Comparison of ENCODE assay signal across 9 mouse cellular contexts in the genomic region with DNA sequence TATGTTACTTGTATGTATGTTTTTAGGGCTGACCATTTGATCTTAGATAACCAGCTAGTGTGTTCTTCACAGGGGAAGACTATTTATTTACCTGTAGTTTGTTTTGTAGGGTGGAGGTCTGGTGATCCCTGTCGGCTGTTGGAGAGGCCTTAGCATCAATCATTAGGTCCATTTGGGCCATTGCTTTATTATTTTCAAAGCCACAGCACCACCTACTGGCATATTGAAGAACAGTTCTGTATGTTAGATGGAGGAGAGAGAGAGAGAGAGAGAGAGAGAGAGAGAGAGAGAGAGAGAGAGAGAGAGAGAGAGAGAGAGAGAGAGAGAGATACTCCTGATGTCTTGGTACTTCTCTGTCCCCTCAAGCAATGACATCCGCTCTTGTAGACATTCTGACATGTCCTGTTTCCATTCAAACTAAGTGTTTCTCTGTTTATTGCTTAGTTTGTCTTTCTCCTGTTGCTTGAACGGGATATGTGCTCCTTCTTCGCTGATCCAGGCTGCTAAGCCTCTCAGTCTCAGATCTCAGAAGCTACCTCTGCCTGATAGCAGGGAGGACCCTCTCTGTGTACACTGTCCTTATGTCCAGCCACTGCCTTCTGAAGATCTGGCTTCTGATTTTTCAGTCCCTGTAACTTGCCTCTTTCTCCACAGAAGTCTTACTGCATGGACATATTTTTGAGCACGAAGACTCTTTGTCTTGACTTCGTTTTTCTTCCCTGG. TPM values are rescaled to one million over a fixed set of nuclear protein-coding genes. Genes with fewer than 3 reads are reported as not detected.
DNase-seq lines count a peak whose midpoint lies in the region; ATAC-seq lines count a peak whose summit lies in the region.
"Had no signal": no experiment of that assay in that cellular context is flagged by ENCODE, and none has a peak within 500 bp of the region (broad histone marks: within the 10 kb centered on the region; RNA-seq: fewer than 3 reads in every experiment).

No protein-coding gene starts in this region.

- H3K4me1 ChIP-seq in intestine, embryonic 14.5 days (replicated peaks; ENCODE audit: control insufficient read depth, insufficient read depth, low read length) = no peaks in the 10 kb centered on the region

- peak; percentile 91 for ATAC-seq in erythroblast, adult 5-6 weeks (replicated peaks; ENCODE audit: low FRiP score, poor library complexity, severe bottlenecking)
- 0 out of 2 replicates have a peak, but pooled peaks have one; percentile 53 for ATAC-seq in intestine, embryonic 14.5 days (replicated peaks; ENCODE audit: low FRiP score, low TSS enrichment, low read depth)

- H3K27me3 ChIP-seq in intestine, embryonic 14.5 days (replicated peaks; ENCODE audit: control insufficient read depth, insufficient read depth, low read length) = no peaks in the 10 kb centered on the region

- H3K9ac ChIP-seq in intestine, embryonic 14.5 days (ENCODE audit: low read length) = no peak overlapping the region

- no peak overlapping the region for H3K4me3 ChIP-seq in intestine, embryonic 14.5 days (ENCODE audit: low read depth, low read length)
- H3K4me3 ChIP-seq: myocyte had no signal

- no peak overlapping the region for H3K27ac ChIP-seq in intestine, embryonic 14.5 days (ENCODE audit: low read depth)

- WGBS in intestine, embryonic 14.5 days = 40% methylated on average over 6 of the region's 6 CpGs

- no peaks in the 10 kb centered on the region for H3K36me3 ChIP-seq in intestine, embryonic 14.5 days (ENCODE audit: control insufficient read depth, insufficient read depth, low read length)

- peak; percentile 66 for DNase-seq in right cerebral cortex, adult 18-20 months
- DNase-seq in right cerebral cortex, postnatal 14 days = no peak
- peak; percentile 58 for DNase-seq in adrenal gland, postnatal 14 days
- peak; percentile 60 for DNase-seq in intestine, embryonic 14.5 days (ENCODE audit: low spot score)
- peak; percentile 36 for DNase-seq in liver
- peak; percentile 81 for DNase-seq in naive thymus-derived CD4-positive, alpha-beta T cell, adult 2 months (ENCODE audit: low read depth)
- DNase-seq in ovary, postnatal 10 days (ENCODE audit: low spot score) = no peak

- no peak overlapping the region for H3K4me2 ChIP-seq in intestine, embryonic 14.5 days (ENCODE audit: low read length)

- no peaks in the 10 kb centered on the region for H3K9me3 ChIP-seq in intestine, embryonic 14.5 days (ENCODE audit: control insufficient read depth, low read length)

RNA-seq across cellular contexts. Expression of gene Fam241a, which starts 52.9 kb away (rescaled TPM):
- total RNA-seq in adrenal gland, postnatal 14 days (2021) = 7.4 and 7.8 TPM in 2 replicates
- 48.1 and 68.0 TPM in 2 replicates for total RNA-seq in erythroblast, adult 5-6 weeks (2015; ENCODE audit: low replicate concordance)
- 59.3 and 69.0 TPM in 2 replicates for total RNA-seq in erythroblast, adult 5-6 weeks (2017; ENCODE audit: low replicate concordance)
- polyA plus RNA-seq in intestine, embryonic 14.5 days (2014; fragmentation: Nextera tagmentation; extraction: Ambion mirVana) = 8.7 and 10.5 TPM in 2 replicates

Comparison
In these comparisons a context has a peak if more than half of its experiments do, and no peak if none do; other contexts are left out.
1. DNase-seq: peak in right cerebral cortex, adult 18-20 months (single experiment), adrenal gland, postnatal 14 days (single experiment), intestine, embryonic 14.5 days (single experiment), liver (single experiment) and naive thymus-derived CD4-positive, alpha-beta T cell, adult 2 months (single experiment); none in right cerebral cortex, postnatal 14 days (single experiment) and ovary, postnatal 10 days (single experiment).